Mouse (Mus musculus): ENCODE measurements around the gene Lztr1.
A peak's percentile ranks its signal among the peaks of the same experiment; 100 is the strongest.

The Lztr1 gene

DNA sequence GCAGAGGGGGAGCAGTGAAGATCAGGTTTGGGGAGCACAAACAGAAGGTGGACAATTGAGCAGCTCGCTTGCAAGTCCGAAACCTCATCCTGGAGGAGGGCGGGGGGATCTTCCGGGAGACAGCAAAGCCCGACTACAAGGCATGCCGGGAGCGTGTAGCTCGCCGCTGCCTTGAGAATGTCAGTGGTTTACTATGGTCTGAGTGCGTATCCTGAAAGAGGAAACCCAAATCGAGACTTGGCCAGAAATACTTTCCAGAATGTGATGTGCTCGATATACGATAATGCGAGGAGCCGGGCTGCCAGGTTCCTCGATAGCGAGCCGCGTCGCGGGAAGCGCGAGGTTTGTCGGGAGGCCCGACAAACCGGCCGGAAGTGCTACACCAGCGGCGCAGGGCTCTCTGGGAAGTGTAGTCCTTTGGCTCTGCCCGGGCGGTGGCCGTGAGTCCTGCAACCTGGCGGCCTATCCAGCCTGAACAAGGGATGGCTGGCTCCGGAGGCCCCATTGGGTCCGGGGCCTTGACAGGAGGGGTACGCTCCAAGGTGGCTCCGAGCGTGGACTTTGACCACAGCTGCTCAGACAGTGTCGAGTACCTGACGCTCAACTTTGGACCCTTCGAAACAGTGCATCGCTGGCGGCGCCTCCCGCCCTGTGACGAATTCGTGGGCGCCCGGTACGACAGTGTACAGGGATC lies at the start of gene Lztr1:
Lztr1 (plus strand) TSS at position 143 of the 694 bp plus-strand sequence.
- peak; percentile 90 for DNase-seq (ENCODE audit: low read depth, low spot score)

DNA sequence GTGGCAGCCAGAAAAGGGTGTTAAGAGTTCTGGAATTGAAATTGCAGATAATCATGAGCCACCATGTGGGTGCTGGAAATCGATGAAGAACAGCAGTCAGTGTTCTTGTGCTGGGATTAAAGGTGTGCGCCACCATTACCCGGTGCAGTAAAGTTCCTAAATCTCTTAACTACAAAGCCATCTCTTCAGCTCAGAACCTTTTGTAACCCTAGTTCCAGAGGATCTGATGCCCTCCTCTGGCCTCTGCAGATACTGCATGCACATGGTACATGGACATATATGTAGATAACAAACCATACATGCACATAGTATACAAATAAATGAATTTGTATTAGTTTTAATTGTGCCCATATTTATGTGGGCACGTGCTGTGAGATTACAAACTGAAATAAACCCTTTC lies 48.2 kb upstream of the Lztr1 start:
- DNase-seq (ENCODE audit: low read depth, low spot score) = peak; percentile 72

DNA sequence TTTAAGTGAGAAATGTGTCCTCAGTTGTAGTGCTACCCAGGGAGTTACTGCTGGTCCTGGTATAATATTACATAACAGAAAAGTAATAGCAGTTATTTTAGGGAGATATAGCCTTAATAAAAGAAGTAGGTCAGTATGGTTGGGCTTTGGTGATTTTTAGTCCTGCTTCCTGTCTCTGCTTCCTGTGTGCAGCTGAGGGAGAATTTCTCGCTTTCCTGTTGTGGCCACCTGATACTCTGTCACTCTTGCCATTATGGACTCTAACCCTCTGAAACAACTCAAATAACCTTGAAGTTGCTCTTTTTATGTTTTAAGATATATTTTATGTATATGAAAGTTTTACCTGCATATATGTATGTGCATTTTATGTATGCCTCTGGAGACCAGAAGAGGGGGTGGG lies 46.9 kb upstream of the Lztr1 start:
- peak; percentile 16 for DNase-seq (ENCODE audit: low read depth, low spot score)

DNA sequence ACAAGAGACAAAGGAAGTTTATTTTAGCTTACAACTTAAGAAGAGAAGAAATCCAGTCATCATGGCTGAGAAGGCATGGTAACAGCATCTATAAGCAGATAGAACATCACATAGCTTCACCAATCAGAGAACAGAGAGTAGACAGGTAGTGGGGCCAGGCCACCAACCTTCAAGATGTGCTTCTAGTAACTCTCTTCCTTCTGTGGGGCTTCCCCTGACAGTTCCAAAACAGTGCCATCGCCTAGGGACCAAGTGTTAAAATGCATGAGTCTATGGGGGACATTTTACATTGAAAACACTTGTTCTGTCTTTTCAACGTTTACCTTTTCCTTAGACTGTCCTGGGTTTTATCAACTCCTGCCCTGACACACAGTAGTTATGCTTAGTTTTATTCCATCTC lies 45.3 kb upstream of the Lztr1 start:
- DNase-seq (ENCODE audit: low read depth, low spot score) = peak; percentile 40

DNA sequence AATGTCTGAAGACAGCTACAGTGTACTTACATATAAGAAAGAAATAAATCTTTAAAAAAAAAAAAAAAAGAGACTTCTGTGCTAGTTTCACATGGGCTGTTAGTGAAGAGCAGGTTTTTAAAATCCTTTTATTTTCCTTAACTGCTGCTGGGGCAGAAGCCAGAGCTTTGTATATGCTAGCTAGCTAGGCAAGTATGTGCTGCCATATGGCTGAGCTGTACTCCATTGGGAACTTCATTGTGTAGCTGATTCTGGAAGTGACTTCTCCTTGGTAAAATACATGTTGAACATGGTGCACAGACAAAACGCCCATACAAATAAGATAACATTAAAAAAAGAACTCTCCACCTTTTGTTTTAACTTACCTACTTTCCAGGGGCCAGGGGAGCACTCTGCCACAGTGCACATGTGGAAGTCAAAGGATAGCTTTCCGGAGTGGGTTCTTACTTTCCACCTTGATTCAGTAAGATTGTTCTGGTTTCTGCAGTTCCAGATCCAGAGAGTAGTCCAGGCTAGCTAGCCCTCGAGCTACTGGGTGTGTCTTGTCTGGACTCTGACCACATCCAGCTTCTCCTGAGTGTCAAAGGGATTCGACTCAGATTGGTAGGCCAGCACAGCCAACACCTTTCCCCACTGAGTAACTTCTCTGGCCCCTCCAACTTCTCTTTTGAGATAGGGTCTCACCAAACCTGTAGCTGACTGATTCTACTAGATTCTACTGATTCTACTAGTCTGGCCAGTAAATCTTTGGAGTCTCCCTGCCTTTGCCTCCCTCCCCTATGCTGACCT lies 41.4 kb upstream of the Lztr1 start:
- DNase-seq (ENCODE audit: low read depth, low spot score) = no peak

DNA sequence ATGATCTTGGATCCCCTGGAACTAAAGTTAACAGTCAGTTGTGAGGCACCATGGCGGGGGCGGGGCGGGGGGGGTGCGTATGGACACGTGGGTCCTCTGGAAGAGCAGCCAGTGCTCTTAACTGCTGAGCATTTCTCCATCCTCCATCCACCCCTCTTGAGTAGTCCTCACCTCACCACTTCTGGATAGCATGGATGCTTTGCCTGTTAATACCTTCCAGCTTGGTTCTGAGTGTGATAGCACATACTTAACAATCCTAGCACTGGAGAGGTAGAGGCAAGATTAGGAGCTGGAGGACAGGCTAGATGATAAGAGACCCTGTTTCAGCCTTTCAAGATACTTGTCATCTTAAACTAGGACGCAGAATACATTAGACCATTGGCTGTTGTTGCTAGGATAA lies 36.0 kb upstream of the Lztr1 start:
- no peak for DNase-seq (ENCODE audit: low read depth, low spot score)

DNA sequence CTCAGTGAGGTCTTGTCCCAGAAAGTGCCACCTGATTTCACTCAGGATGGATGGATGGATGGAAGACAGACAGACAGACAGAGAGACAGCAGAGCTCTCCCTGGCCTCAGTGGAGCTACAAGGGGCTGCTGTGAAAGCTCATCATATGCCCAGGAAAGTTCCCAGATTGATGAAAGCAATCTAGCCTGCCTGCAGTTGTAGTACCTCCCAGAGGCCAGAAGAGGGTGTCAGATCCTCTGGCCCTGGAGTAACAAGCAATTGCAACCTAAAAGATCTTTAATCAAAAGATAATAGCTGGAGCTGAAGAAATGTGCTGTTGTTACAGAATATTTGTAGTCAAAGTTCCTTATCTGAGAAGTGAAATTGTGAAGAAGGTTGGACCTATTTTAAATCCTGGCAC lies 34.4 kb upstream of the Lztr1 start:
- DNase-seq (ENCODE audit: low read depth, low spot score) = peak; percentile 61

DNA sequence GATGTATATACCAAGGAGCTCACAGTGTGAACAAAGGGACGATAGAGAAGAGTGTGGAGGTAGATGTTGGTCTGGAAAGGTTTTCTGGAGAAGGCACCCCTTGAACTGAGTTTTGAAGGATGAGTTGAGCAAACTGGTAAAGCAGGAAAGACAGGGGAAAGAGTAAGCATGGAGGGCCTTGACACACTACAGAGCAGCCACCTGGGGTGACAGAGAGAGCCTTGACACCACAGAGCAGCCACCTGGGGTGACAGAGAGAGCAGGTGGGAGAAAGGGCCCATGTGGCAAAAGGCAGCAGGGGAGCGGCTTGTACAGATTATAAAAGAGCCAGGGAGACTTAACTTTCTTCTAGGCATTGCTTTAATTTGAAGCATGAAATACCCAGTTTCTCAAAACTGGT lies 33.7 kb upstream of the Lztr1 start:
- no peak for DNase-seq (ENCODE audit: low read depth, low spot score)

DNA sequence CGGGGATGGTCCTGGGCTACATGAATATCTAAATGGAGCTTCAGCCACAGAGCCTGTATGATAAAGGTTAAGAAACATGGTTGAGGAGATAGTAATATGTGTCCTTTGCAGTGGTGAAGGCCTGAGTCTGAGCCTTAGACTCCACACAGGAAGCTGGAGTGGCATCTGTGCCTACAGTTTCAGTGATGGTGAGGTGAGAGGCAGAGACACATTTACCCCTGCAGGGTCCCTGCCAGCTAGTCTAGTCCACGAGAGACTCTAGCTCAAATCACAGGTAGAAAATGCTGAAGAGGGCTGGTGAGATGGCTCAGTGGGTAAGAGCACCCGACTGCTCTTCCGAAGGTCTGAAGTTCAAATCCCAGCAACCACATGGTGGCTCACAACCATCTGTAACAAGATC lies 33.2 kb upstream of the Lztr1 start:
- no peak for DNase-seq (ENCODE audit: low read depth, low spot score)

DNA sequence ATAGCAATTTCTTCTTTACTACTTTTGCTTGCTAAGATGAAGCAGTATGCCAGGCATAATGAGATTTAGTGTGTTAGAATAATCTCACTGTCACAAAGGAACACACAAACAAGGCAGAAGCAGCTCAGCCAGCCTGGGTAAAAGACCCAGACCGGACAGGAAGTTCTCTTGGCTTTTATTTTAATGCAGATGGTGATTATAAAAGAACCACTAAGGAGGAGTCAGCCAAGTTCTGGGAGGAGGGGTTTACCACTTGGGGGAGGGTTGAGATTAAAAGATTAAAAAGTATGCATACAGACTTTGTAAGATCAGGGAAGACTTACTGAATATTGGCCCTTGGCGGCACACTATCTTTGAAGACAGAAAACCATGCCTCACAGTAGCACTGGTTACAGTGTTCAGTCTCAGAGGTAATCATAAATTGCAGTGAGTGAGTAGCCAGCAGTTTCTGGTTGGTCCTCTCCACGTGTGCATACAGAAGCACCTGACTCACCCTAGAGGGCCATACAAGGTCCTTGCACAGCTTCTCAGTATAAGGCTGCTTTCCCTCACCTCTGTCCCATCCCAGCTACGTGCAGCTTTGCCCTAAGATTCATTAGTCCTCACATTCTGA lies 30.1 kb upstream of the Lztr1 start:
- no peak for DNase-seq (ENCODE audit: low read depth, low spot score)

DNA sequence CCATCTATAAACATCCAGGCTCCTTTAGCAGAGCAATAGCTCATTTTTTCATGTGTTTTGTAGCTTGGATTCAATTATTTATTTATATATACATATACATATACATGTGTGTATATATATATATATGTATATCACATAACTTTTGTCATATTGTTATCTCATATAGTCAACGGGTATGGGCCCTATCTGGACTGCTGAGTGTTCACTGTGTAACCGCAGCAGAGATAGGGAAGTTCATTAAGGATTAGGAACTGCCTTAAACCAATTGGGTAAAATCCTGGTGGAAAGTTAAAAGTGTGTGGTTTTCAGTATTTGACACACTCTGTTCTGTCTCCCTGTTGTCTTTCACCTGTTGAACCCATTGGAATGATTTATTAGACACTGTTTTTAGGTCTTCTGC lies 27.0 kb upstream of the Lztr1 start:
- no peak for DNase-seq (ENCODE audit: low read depth, low spot score)

DNA sequence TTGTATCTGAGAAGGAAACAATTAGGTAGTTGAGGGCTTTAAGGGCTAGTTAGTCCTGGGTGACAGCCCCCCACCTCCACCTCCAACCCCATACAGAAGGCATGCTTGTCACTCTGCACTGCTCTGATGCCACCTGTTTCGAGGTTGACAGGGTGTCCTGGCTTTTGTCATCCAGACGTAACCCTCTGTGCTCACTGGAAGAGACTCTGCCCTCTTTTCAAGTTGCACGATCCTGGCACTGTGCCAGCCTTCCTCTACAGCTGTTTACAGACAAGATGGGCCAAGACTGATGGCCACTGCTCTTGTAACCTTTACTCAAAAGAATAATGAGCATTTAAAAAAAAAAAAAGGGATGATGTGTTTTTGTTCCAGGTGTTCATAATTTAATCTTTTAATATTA lies 22.0 kb upstream of the Lztr1 start:
- DNase-seq (ENCODE audit: low read depth, low spot score) = peak; percentile 15

DNA sequence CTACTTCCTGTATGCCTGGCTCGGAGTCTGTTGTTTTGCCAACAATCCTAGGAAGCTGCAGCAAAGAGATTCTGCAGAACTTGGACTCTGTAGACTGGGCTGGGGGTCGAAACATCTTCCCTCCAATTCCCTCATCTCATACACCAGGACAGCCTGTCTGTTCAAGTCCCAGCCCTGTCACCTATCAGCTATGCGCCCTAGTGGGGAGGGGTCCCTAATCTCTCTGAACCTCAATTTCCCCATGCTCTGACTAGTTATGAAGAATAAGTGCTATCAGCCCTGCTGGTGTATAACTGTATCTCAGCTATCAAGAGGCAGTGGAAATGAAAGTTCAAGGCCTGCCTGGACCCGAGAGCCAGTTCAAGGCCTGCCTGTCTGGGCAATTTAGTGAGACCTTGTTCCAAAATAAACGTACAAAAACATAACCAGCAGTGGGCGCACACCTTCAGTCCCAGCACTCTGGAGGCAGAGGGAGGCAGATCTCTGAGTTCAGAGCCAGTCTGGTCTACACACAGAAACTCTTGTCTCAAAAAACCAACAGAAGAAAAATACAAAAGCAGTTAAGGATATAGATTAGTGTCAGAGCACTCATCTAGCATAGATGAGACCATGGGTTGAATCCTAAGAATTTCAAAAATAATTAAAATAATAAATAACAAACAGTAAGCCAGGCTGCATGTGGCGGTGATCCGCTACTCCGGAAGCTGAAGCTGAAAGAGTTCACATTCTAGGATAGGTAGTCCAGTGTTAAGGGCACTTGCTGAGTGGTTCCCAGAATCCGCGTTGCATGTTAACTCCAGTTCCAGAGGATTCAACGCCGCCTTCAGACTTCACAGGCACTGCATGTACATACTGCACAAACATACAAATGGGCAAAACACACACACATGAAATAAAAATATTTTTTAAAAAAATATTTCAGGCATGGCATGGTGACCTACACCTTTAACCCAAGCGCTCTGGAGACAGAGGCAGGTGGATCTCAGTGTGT lies 19.7 kb upstream of the Lztr1 start:
- DNase-seq (ENCODE audit: low read depth, low spot score) = peak; percentile 45

DNA sequence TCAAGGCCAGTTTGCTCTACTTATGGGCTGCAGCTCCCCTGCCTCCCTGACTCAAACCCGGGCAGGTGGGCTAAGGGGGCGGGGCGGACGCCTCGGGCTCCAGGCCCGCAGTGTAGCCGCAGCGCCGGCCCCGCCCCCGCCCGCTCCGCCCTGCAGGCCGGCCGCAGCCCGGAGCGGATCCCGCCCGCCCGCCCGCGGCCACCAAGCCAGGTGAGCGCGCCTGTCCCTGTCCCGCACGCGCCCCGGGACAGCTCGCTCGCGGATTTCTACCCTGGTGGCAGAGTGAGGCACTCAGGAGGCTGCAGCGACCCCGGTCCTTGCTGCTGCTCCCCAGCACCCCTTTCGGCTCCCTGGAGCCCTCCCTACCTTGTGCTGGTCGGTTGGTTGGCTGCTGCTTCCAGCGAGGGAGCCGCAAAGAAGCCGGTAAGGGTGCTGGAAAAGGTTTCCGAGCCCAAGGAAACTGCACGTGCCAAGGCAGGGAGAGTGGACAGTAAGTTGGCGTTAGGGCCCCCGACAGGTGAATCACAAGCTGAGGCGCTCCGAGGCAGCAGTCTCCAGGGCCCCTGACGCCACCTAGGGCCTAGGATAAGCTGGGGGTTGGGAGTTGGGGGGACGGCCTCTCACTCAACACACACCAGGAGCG lies 18.9 kb upstream of the Lztr1 start, which contains the start of gene Aifm3:
Aifm3 (plus strand) TSS at position 143 of the 643 bp plus-strand sequence.
- DNase-seq (ENCODE audit: low read depth, low spot score) = peak; percentile 32

DNA sequence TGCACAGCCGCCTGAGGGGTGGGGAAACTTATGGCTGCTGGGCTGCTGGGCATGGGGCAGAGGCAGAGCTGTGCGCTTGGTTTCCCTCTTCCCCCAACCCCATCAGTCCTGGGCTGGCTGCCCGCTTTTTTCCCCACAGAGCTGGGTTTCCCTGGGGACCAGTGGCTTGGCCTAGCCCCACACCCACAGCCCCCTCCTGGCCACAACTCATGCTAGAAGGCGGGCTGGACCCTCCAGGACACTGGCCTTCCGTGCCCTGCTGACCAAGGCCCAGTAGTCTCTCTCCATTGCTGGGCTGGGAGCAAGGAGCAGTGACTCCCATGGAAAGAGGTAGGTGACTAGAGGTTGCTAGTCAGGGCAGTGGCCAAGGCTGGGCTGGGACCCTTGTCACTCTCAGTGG lies 17.3 kb upstream of the Lztr1 start:
- no peak for DNase-seq (ENCODE audit: low read depth, low spot score)

DNA sequence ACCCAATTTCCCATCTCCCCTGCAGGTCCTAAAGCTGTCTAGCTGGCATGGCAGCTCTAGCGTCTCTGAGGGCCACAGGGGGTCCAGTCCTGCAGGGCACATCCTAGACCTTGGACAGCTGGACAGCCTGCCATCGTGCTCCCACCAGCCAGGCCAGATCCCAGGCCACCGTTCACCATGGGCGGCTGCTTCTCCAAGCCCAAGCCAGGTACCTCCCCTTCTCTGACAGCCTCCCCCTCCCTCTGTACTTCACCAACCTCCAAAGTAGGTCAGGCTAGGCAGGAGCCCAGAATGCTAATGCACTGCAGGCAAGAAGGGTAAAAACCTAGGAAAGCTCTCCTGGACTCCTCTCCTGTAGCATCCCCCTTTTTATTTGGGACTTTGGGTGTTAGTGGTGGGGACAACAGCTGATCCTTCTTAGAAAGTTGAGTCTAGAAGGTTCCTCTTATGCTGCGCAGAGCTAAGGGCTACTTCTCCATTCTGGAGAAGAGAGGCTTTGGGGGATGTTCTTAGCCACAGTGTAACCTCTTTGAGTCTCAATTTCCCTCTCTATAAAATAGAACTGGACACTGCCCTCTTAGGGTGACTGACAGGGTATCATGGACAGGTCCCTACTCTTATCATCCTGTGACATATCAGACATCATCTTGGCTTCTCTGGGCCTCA lies 16.5 kb upstream of the Lztr1 start:
- no peak for DNase-seq (ENCODE audit: low read depth, low spot score)

DNA sequence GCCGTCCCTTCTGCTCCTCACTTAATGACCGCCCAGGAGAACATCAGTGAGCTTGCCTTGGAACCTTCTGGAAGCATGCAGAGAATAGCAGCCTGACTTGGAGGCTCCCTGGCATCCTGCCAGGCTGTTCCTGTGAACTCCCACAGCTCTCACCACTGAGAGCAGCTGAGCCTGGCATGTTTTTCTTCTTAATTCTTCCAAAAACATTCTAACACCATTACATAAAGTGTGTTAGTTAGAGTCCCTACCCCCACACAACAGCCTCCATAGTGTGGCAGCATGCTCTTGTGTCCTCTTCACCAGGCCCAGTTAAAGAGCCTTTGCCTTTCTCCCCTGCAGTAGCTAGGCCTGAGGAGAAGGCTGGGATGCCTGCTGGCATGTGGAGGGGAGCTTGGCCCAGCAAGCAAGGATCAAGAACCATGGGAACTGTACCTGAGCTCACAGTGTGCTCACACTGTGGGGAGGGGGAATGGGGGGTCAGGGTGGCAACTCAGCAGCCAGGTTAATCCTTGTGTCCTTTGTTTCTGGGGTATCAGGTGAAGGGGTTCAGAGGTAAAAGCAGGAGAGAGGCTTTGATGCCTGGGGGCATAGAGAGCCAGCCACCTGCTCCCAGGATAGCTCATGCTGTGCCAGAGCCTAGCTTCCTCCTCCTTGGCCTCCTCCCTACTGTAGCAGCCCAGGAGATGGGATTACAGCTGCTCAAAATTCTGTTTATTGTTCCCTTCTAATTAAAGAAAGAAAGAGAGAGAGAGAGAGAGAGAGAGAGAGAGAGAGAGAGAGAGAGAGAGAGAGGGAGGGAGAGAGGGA lies 11.8 kb upstream of the Lztr1 start:
- DNase-seq (ENCODE audit: low read depth, low spot score) = no peak

DNA sequence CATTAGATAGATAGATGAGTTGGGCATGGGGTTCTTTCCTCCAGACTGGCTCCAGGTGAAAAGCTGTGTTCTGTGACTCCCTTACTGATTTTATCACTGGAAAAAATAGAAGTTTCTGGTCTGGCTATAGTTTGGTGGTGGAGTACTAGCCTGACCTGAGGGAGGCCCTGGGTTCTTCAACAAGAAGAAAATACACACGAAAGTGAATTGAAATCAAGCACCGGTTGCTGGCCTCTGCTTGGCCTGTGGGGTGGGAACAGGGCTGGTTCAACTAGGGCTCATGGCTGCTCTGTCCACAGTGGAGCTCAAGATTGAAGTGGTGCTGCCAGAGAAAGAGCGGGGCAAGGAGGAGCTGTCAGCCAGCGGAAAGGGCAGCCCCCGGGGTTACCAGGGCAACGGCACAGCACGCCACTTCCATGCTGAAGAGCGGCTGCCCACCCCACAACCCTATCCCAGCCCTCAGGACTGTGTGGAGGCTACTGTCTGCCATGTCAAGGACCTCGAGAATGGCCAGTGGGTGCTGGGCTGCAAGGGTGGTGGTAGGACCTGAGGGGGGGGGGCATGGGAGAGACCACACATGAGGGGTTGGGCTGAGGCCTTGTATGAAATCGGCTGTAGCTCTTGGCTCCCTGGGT lies 9.1 kb upstream of the Lztr1 start:
- DNase-seq (ENCODE audit: low read depth, low spot score) = no peak

DNA sequence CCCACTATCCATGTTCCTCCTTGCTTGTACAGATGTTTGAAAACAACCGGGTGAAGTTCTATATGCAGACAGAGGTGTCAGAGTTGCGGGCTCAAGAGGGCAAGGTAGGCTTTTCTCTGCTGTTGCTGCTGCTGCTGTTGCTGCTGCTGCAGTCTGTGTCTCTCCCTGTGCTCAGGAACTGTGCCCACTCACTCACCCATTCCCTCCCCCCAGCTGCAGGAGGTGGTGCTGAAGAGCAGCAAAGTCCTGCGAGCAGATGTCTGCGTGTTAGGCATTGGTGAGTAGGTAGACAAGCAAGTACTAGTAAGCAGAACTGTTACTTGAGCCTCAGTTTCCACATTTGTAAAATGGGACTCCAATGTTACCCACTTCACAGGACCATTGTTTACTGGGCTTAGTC lies 5.8 kb upstream of the Lztr1 start:
- no peak for DNase-seq (ENCODE audit: low read depth, low spot score)

Measured in CD4-positive, CD25-positive, alpha-beta regulatory T cell, adult 2 months (primary cell).